Mouse (Mus musculus) megakaryocyte, adult 5-6 weeks (primary cell): ENCODE measurements around the gene Ephb1. TPM values are rescaled to one million over a fixed set of nuclear protein-coding genes. Genes with fewer than 3 reads are reported as not detected.

Experiments
- ATAC-seq: 2 replicates; pipeline ENCODE4 v1.8.0; 2016; ENCODE audit warnings: mild to moderate bottlenecking, inconsistent platforms; ENCODE audit not compliant: poor library complexity, severe bottlenecking
- total RNA-seq, 2 experiments: library from RNA; stranded (forward) in 1 of 2; stranded (reverse) in 1 of 2; fragments of 153-499, 151-499 nt in 1 of 2; fragments of 221-1000, 200-1000 nt in 1 of 2; gene quantifications; 2 replicates each; pipeline versions ENCODE4 v1.2.3 to v1.2.4; 2015 to 2017

The Ephb1 gene
- total RNA-seq, 2 experiments from 2014 or later, result not detected

- ATAC-seq, result no peak
These were observed 358.3 kb downstream of the Ephb1 start for GRCm38 (mm10) chr9:101996183-101996582.

- peak; percentile 56 for ATAC-seq
These were observed 358.9 kb downstream of the Ephb1 start for GRCm38 (mm10) chr9:101995423-101996156.

- ATAC-seq, result no peak
These were observed 360.4 kb downstream of the Ephb1 start for GRCm38 (mm10) chr9:101994086-101994485.

GRCm38 (mm10) chr9:101990836-101991235 lies 363.7 kb downstream of the Ephb1 start:
- no peak for ATAC-seq

- ATAC-seq, result no peak
These were observed 364.5 kb downstream of the Ephb1 start for GRCm38 (mm10) chr9:101990032-101990431.

- ATAC-seq, result no peak
These were observed 367.6 kb downstream of the Ephb1 start for GRCm38 (mm10) chr9:101986910-101987309.

GRCm38 (mm10) chr9:101982378-101982777 lies 372.1 kb downstream of the Ephb1 start:
- ATAC-seq, result no peak

- ATAC-seq, result no peak
These were observed 373.3 kb downstream of the Ephb1 start for GRCm38 (mm10) chr9:101981161-101981560.

- no peak for ATAC-seq
These were observed 377.5 kb downstream of the Ephb1 start for GRCm38 (mm10) chr9:101976884-101977465.

GRCm38 (mm10) chr9:101972314-101972713 lies 382.2 kb downstream of the Ephb1 start:
- peak; percentile 44 for ATAC-seq

GRCm38 (mm10) chr9:101971806-101972205 lies 382.7 kb downstream of the Ephb1 start:
- 0 out of 2 replicates have a peak, but pooled peaks have one; percentile 29 for ATAC-seq

GRCm38 (mm10) chr9:101956228-101956627 lies 398.3 kb downstream of the Ephb1 start:
- no peak for ATAC-seq

- no peak for ATAC-seq
These were observed 400.0 kb downstream of the Ephb1 start for GRCm38 (mm10) chr9:101954529-101954928.

GRCm38 (mm10) chr9:101950101-101950500 lies 404.4 kb downstream of the Ephb1 start:
- no peak for ATAC-seq

GRCm38 (mm10) chr9:101945814-101946213 lies 408.7 kb downstream of the Ephb1 start:
- no peak for ATAC-seq

GRCm38 (mm10) chr9:101945326-101945725 lies 409.2 kb downstream of the Ephb1 start:
- ATAC-seq, result no peak

- ATAC-seq, result peak; percentile 74
These were observed 412.3 kb downstream of the Ephb1 start for GRCm38 (mm10) chr9:101942058-101942669.

GRCm38 (mm10) chr9:101940182-101940581 lies 414.3 kb downstream of the Ephb1 start:
- no peak for ATAC-seq

- no peak for ATAC-seq
These were observed 415.5 kb downstream of the Ephb1 start for GRCm38 (mm10) chr9:101939006-101939405.

- no peak for ATAC-seq
These were observed 416.4 kb downstream of the Ephb1 start for GRCm38 (mm10) chr9:101938066-101938465.

- no peak for ATAC-seq
These were observed 419.6 kb downstream of the Ephb1 start for GRCm38 (mm10) chr9:101934887-101935286.
